Mouse (Mus musculus): ENCODE data around the gene Wdr76. TPM values are rescaled to one million over a fixed set of nuclear protein-coding genes. Genes with fewer than 3 reads are reported as not detected.
"Not testable (repeated sequence)": the region's sequence is repeated elsewhere in the genome, so short reads cannot be mapped to it uniquely, and the experiment has no call there.

The Wdr76 gene
- polyA plus RNA-seq, 1 experiment = 2.9 TPM

DNA sequence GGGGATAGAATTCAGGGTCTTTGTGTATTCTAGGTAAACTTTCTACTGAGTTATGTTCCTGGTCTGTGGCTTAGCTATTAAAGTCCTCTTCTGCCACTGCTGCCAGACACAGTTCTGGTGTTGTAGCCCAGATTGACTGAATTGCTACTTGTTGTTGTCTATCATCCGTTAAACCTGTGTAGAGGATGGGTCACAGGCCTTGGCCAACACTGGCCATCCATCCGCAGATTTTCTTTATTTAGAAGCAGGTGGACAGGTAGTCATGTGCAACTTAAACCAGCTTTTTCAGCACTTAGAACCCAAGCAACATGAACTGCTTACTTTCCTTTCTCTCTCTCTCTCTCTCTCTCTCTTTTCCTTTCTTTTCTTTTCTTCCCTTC lies 1.4 kb downstream of the Wdr76 start:
- TF ChIP-seq POLR2A (IDR thresholded peaks at IDR 0.05; ENCODE audit: low read depth, low read length) (no peak), CTCF (IDR thresholded peaks at IDR 0.05; ENCODE audit: extremely low read depth, insufficient read depth, insufficient read length, insufficient replicate concordance) (no peak)
- Histone ChIP-seq H3K36me3 (ENCODE audit: control insufficient read depth, insufficient read depth, low read length) (peaks cover 3% of the 10 kb centered on the region; the same call in 1 of the 2 replicates), H3K27me3 (ENCODE audit: control insufficient read depth, insufficient read depth, low read length) (no peaks in the 10 kb centered on the region), H3K4me3 (ENCODE audit: extremely low read depth, insufficient read depth, insufficient read length) (no peak overlapping the region), H3K27ac (ENCODE audit: insufficient read depth, low read length) (no peak overlapping the region), H3K4me1 (ENCODE audit: control insufficient read depth, insufficient read depth, insufficient read length) (peaks cover 7% of the 10 kb centered on the region; the same call in 1 of the 2 replicates)
- WGBS = 76% methylated on average over 2 of the region's 2 CpGs
- no peak for DNase-seq (ENCODE audit: low read depth in 1 of 2, low spot score in 2 of 2)

DNA sequence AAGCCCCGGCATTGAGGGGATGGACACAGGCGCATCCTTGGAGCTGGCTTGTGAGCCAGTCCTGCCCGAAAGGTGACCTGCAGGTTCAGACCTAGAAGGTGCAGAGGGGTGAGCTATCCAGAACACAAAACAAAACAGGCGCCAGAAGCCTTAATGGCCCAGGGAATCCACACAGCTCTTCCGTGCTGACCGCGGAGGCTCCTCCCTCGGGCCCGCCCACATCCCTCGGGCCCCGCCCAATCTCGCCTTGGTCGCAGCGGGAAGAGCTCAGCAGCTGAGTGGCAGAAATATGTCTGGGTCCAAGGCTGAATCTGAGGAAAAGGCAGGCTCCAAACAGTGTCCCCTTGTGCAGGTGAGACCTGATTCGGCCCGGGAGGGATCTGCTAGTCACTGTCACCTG lies 3.1 kb downstream of the Wdr76 start:
- H3K27me3 ChIP-seq (ENCODE audit: control insufficient read depth, insufficient read depth, low read length) = no peaks in the 10 kb centered on the region
- peak overlapping the region; percentile 37; the same call in 1 of the 2 replicates for H3K4me3 ChIP-seq (ENCODE audit: extremely low read depth, insufficient read depth, insufficient read length)
- no peak overlapping the region for H3K27ac ChIP-seq (ENCODE audit: insufficient read depth, low read length)
- no peak for TF ChIP-seq CTCF (IDR thresholded peaks at IDR 0.05; ENCODE audit: extremely low read depth, insufficient read depth, insufficient read length, insufficient replicate concordance)
- TF ChIP-seq POLR2A (IDR thresholded peaks at IDR 0.05; ENCODE audit: low read depth, low read length) = no peak
- peaks cover 3% of the 10 kb centered on the region; the same call in 1 of the 2 replicates for H3K36me3 ChIP-seq (ENCODE audit: control insufficient read depth, insufficient read depth, low read length)
- peak in 1 of 2 experiments; percentile 33 for DNase-seq (ENCODE audit: low read depth in 1 of 2, low spot score in 2 of 2)
- 60% methylated on average over 16 of the region's 16 CpGs for WGBS
- H3K4me1 ChIP-seq (ENCODE audit: control insufficient read depth, insufficient read depth, insufficient read length) = peaks cover 7% of the 10 kb centered on the region; the same call in 1 of the 2 replicates

GRCm38 (mm10) chr2:121511401-121511800 lies 4.9 kb downstream of the Wdr76 start:
- 86% methylated on average over 8 of the region's 8 CpGs for WGBS
- Histone ChIP-seq H3K4me1 (ENCODE audit: control insufficient read depth, insufficient read depth, insufficient read length) (peaks cover 7% of the 10 kb centered on the region; the same call in 1 of the 2 replicates), H3K4me3 (ENCODE audit: extremely low read depth, insufficient read depth, insufficient read length) (no peak overlapping the region; the same call in 1 of the 2 replicates), H3K36me3 (ENCODE audit: control insufficient read depth, insufficient read depth, low read length) (peaks cover 3% of the 10 kb centered on the region; the same call in 1 of the 2 replicates), H3K27me3 (ENCODE audit: control insufficient read depth, insufficient read depth, low read length) (no peaks in the 10 kb centered on the region), H3K27ac (ENCODE audit: insufficient read depth, low read length) (peak overlapping the region; percentile 47)
- TF ChIP-seq POLR2A (IDR thresholded peaks at IDR 0.05; ENCODE audit: low read depth, low read length) (no peak), CTCF (IDR thresholded peaks at IDR 0.05; ENCODE audit: extremely low read depth, insufficient read depth, insufficient read length, insufficient replicate concordance) (no peak)
- peak in 1 of 2 experiments; percentile 43 for DNase-seq (ENCODE audit: low read depth in 1 of 2, low spot score in 2 of 2)

GRCm38 (mm10) chr2:121512991-121513765 lies 6.7 kb downstream of the Wdr76 start:
- not testable (repeated sequence) for H3K36me3 ChIP-seq (ENCODE audit: control insufficient read depth, insufficient read depth, low read length); H3K27ac ChIP-seq (ENCODE audit: insufficient read depth, low read length); H3K4me3 ChIP-seq (ENCODE audit: extremely low read depth, insufficient read depth, insufficient read length); DNase-seq (ENCODE audit: low read depth in 1 of 2, low spot score in 2 of 2); H3K27me3 ChIP-seq (ENCODE audit: control insufficient read depth, insufficient read depth, low read length); H3K4me1 ChIP-seq (ENCODE audit: control insufficient read depth, insufficient read depth, insufficient read length)
- WGBS = 94% methylated on average over 5 of the region's 5 CpGs

DNA sequence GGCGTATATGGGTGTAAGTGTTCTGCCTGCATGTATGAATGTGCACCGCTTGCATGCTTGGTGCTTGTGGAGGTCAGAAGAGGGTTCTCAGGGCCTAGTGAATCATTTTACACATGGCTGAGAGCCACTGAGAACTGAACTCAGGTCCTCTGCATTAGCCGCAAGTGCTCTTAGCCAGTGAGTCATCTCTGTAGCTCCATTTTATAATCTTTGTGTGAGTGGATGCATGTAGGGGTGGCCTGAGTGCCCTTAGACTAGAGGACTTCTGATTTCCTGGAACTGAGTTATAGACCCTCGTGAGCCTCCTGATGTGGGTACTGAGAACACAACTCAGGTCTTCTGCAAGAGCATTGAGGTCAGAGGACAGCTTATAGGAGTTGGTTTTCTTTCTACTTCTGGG lies 7.7 kb downstream of the Wdr76 start:
- Histone ChIP-seq H3K36me3 (ENCODE audit: control insufficient read depth, insufficient read depth, low read length) (peaks cover 3% of the 10 kb centered on the region; the same call in 1 of the 2 replicates), H3K4me3 (ENCODE audit: extremely low read depth, insufficient read depth, insufficient read length) (no peak overlapping the region), H3K27me3 (ENCODE audit: control insufficient read depth, insufficient read depth, low read length) (no peaks in the 10 kb centered on the region), H3K4me1 (ENCODE audit: control insufficient read depth, insufficient read depth, insufficient read length) (peaks cover 3% of the 10 kb centered on the region; the same call in 1 of the 2 replicates), H3K27ac (ENCODE audit: insufficient read depth, low read length) (no peak overlapping the region)
- no peak for TF ChIP-seq POLR2A (IDR thresholded peaks at IDR 0.05; ENCODE audit: low read depth, low read length)
- TF ChIP-seq CTCF (IDR thresholded peaks at IDR 0.05; ENCODE audit: extremely low read depth, insufficient read depth, insufficient read length, insufficient replicate concordance) = no peak
- no peak for DNase-seq (ENCODE audit: low read depth in 1 of 2, low spot score in 2 of 2)
- 92% methylated on average over 4 of the region's 4 CpGs for WGBS

GRCm38 (mm10) chr2:121518106-121518505 lies 11.6 kb downstream of the Wdr76 start:
- TF ChIP-seq POLR2A (IDR thresholded peaks at IDR 0.05; ENCODE audit: low read depth, low read length) = no peak
- TF ChIP-seq CTCF (IDR thresholded peaks at IDR 0.05; ENCODE audit: extremely low read depth, insufficient read depth, insufficient read length, insufficient replicate concordance) = no peak
- H3K27ac ChIP-seq (ENCODE audit: insufficient read depth, low read length) = no peak overlapping the region
- no peak overlapping the region for H3K4me3 ChIP-seq (ENCODE audit: extremely low read depth, insufficient read depth, insufficient read length)
- no peaks in the 10 kb centered on the region for H3K4me1 ChIP-seq (ENCODE audit: control insufficient read depth, insufficient read depth, insufficient read length)
- no peaks in the 10 kb centered on the region for H3K27me3 ChIP-seq (ENCODE audit: control insufficient read depth, insufficient read depth, low read length)
- DNase-seq (ENCODE audit: low read depth in 1 of 2, low spot score in 2 of 2) = no peak
- WGBS = 92% methylated on average over 5 of the region's 5 CpGs
- peaks cover 5% of the 10 kb centered on the region; the same call in 1 of the 2 replicates for H3K36me3 ChIP-seq (ENCODE audit: control insufficient read depth, insufficient read depth, low read length)

DNA sequence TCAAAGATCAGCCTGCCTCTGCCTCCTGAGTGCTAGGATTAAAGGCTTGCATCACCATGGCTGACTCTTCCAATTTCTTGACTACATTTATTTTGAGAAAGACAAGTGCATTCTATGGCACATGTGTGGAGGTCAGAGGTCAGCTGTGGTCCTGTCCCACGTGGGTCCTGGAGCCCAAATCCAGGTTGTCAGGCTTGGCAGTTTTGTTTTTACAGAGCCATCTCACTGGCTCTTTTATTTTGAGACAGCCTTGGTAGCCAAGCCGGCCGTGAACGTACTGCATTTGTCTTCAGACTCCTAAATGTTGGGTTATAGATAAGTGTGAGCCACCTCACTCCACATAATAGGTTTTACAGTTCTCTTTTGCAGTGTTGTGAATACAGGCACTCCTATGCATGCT lies 12.2 kb downstream of the Wdr76 start:
- 91% methylated on average over 4 of the region's 4 CpGs for WGBS
- H3K36me3 ChIP-seq (ENCODE audit: control insufficient read depth, insufficient read depth, low read length); H3K4me1 ChIP-seq (ENCODE audit: control insufficient read depth, insufficient read depth, insufficient read length): not testable (repeated sequence)

More for the DNA sequence above, 12.2 kb downstream of the Wdr76 start:
- not testable (repeated sequence) for H3K27ac ChIP-seq (ENCODE audit: insufficient read depth, low read length); DNase-seq (ENCODE audit: low read depth in 1 of 2, low spot score in 2 of 2); H3K4me3 ChIP-seq (ENCODE audit: extremely low read depth, insufficient read depth, insufficient read length); H3K27me3 ChIP-seq (ENCODE audit: control insufficient read depth, insufficient read depth, low read length)
